Mouse (Mus musculus): ENCODE data around the gene Alox12. TPM values are rescaled to one million over a fixed set of nuclear protein-coding genes. Genes with fewer than 3 reads are reported as not detected.

Gene Alox12
- polyA plus RNA-seq, 1 experiment from 2014 or later, result 3.3 TPM

DNA sequence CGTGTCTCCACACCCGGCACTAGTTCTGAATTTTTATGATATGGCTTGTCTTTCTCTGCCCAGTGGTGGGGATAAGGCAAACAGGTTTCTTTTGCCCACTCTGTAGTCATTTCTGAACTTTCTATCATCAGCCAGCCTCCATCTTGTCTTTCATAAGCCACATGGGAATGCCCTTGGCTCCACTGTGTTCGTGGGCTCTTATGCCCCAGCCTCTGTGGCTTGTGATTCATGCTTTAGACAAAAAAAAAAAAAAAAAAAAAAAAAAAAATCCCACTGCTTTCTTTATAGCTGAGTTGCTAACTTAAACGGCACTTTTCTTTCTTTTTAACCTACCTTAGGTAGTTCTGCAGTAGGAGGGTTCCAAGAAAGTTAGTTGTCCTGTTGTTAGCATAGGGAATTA, 63.0 kb downstream of the Alox12 start:
- no peak overlapping the region for H3K27ac ChIP-seq (replicated peaks; ENCODE audit: low read depth, low read length)
- no peak for ATAC-seq (ENCODE audit: insufficient number of reproducible peaks, low FRiP score, low TSS enrichment, low read depth)
- H3K4me1 ChIP-seq (ENCODE audit: control insufficient read depth, insufficient read depth, low read length), result no peaks in the 10 kb centered on the region
- no peak overlapping the region for H3K4me2 ChIP-seq (ENCODE audit: low read depth, severe bottlenecking)
- DNase-seq (ENCODE audit: low spot score), result no peak
- no peak overlapping the region for H3K4me3 ChIP-seq (ENCODE audit: low read depth, low read length)
- H3K9me3 ChIP-seq (ENCODE audit: control insufficient read depth, low read length), result no peaks in the 10 kb centered on the region
- H3K9ac ChIP-seq (ENCODE audit: low read length), result no peak overlapping the region
- no peaks in the 10 kb centered on the region for H3K36me3 ChIP-seq (ENCODE audit: control insufficient read depth, insufficient read depth, low read length)
- WGBS, result 86% methylated on average over 4 of the region's 4 CpGs
- H3K27me3 ChIP-seq (ENCODE audit: control insufficient read depth, insufficient read depth, low read length), result no peaks in the 10 kb centered on the region

MicroRNAs encoded within 50 kb of the gene (microRNA counts, 519-probe panel; counts per million panel counts)
- microRNA mmu-miR-195 (not detected), microRNA mmu-miR-497 (2,121 counts per million, percentile 17 among the panel's probes with 10 or more counts)

Small RNA genes lying within 50 kb of the gene (microRNA-seq; reads per million reads assigned to microRNA genes)
- gene Mir195a (680 reads per million, percentile 71 among the genes with 10 or more reads in this experiment), gene Mir497 (not detected), gene Mir497b (not detected)

Other genes starting within 250 kb of the Alox12 start
- 52.9 and 53.5 TPM in 2 replicates for gene Acadvl, start 239.9 kb downstream of the Alox12 start, polyA plus RNA-seq (2014; fragmentation: Nextera tagmentation; extraction: Ambion mirVana)
- 10.0 and 10.8 TPM in 2 replicates for gene Dlg4, start 238.4 kb downstream of the Alox12 start, polyA plus RNA-seq (2014; fragmentation: Nextera tagmentation; extraction: Ambion mirVana)
- 1.0 and 1.6 TPM in 2 replicates for gene Asgr1, start 201.3 kb downstream of the Alox12 start, polyA plus RNA-seq (2014; fragmentation: Nextera tagmentation; extraction: Ambion mirVana)
- gene Asgr2, start 162.7 kb downstream of the Alox12 start, polyA plus RNA-seq (2014; fragmentation: Nextera tagmentation; extraction: Ambion mirVana), result not detected in 2 replicates
- 0.21 TPM in 1 of 2 replicates, not detected in the other for gene Mgl2, start 125.0 kb downstream of the Alox12 start, polyA plus RNA-seq (2014; fragmentation: Nextera tagmentation; extraction: Ambion mirVana)
- not detected in 2 replicates for gene Clec10a, start 99.2 kb downstream of the Alox12 start, polyA plus RNA-seq (2014; fragmentation: Nextera tagmentation; extraction: Ambion mirVana)
- 0.21 and 0.67 TPM in 2 replicates for gene Slc16a11, start 42.6 kb downstream of the Alox12 start, polyA plus RNA-seq (2014; fragmentation: Nextera tagmentation; extraction: Ambion mirVana)
- gene Slc16a13, start 34.3 kb downstream of the Alox12 start, polyA plus RNA-seq (2014; fragmentation: Nextera tagmentation; extraction: Ambion mirVana), result 17.0 and 17.8 TPM in 2 replicates
- 7.3 and 7.5 TPM in 2 replicates for gene Bcl6b, start 25.6 kb downstream of the Alox12 start, polyA plus RNA-seq (2014; fragmentation: Nextera tagmentation; extraction: Ambion mirVana)
- gene 0610010K14Rik, start 17.4 kb downstream of the Alox12 start, polyA plus RNA-seq (2014; fragmentation: Nextera tagmentation; extraction: Ambion mirVana), result 216 and 218 TPM in 2 replicates
- gene Gm21988, start 15.5 kb downstream of the Alox12 start, polyA plus RNA-seq (2014; fragmentation: Nextera tagmentation; extraction: Ambion mirVana), result 8.2 and 10.5 TPM in 2 replicates
- 94.1 and 94.6 TPM in 2 replicates for gene Rnasek, start 15.5 kb downstream of the Alox12 start, polyA plus RNA-seq (2014; fragmentation: Nextera tagmentation; extraction: Ambion mirVana)
- gene Alox12e, start 67.3 kb upstream of the Alox12 start, polyA plus RNA-seq (2014; fragmentation: Nextera tagmentation; extraction: Ambion mirVana), result not detected in 2 replicates
- gene Alox15, start 96.7 kb upstream of the Alox12 start, polyA plus RNA-seq (2014; fragmentation: Nextera tagmentation; extraction: Ambion mirVana), result 0.20 TPM in 1 of 2 replicates, not detected in the other
- gene Pelp1, start 154.7 kb upstream of the Alox12 start, polyA plus RNA-seq (2014; fragmentation: Nextera tagmentation; extraction: Ambion mirVana), result 45.2 and 50.8 TPM in 2 replicates
- 21.9 and 30.3 TPM in 2 replicates for gene Arrb2, start 177.3 kb upstream of the Alox12 start, polyA plus RNA-seq (2014; fragmentation: Nextera tagmentation; extraction: Ambion mirVana)
- gene Med11, start 196.6 kb upstream of the Alox12 start, polyA plus RNA-seq (2014; fragmentation: Nextera tagmentation; extraction: Ambion mirVana), result 46.5 and 50.1 TPM in 2 replicates
- 0.15 and 0.41 TPM in 2 replicates for gene Zmynd15, start 204.1 kb upstream of the Alox12 start, polyA plus RNA-seq (2014; fragmentation: Nextera tagmentation; extraction: Ambion mirVana)
- 1.0 and 1.4 TPM in 2 replicates for gene Cxcl16, start 204.6 kb upstream of the Alox12 start, polyA plus RNA-seq (2014; fragmentation: Nextera tagmentation; extraction: Ambion mirVana)
- gene Tm4sf5, start 249.9 kb upstream of the Alox12 start, polyA plus RNA-seq (2014; fragmentation: Nextera tagmentation; extraction: Ambion mirVana), result 0.49 and 0.64 TPM in 2 replicates

Data from limb, embryonic 11.5 days (tissue).